Mouse (Mus musculus): ENCODE data around the gene Dlg2.

GRCm38 (mm10) chr7:91934881-91935597 is 1458.6 kb downstream of the Dlg2 start:
- TF ChIP-seq CTCF (IDR thresholded peaks at IDR 0.05; ENCODE audit: borderline replicate concordance, control insufficient read depth, extremely low read depth, insufficient read depth, low read length, poor library complexity) (no peak), POLR2A (IDR thresholded peaks at IDR 0.05; ENCODE audit: control insufficient read depth, extremely low read depth, insufficient read depth, low read length, poor library complexity) (no peak)
